Mouse (Mus musculus): ENCODE results near the gene Hist1h3g.
"Not testable (repeated sequence)": the region's sequence is repeated elsewhere in the genome, so short reads cannot be mapped to it uniquely, and the experiment has no call there.

The Hist1h3g gene

GRCm38 (mm10) chr13:23560699-23561098 is 25.5 kb downstream of the Hist1h3g start:
- not testable (repeated sequence) for DNase-seq

GRCm38 (mm10) chr13:23561531-23561882 is 26.3 kb downstream of the Hist1h3g start:
- not testable (repeated sequence) for DNase-seq

GRCm38 (mm10) chr13:23561883-23562659 is 26.8 kb downstream of the Hist1h3g start, which contains the start of gene Hist1h3e:
Gene Hist1h3e (minus strand): TSS chr13:23562369.
- DNase-seq: peak; percentile 86 to 89

DNA sequence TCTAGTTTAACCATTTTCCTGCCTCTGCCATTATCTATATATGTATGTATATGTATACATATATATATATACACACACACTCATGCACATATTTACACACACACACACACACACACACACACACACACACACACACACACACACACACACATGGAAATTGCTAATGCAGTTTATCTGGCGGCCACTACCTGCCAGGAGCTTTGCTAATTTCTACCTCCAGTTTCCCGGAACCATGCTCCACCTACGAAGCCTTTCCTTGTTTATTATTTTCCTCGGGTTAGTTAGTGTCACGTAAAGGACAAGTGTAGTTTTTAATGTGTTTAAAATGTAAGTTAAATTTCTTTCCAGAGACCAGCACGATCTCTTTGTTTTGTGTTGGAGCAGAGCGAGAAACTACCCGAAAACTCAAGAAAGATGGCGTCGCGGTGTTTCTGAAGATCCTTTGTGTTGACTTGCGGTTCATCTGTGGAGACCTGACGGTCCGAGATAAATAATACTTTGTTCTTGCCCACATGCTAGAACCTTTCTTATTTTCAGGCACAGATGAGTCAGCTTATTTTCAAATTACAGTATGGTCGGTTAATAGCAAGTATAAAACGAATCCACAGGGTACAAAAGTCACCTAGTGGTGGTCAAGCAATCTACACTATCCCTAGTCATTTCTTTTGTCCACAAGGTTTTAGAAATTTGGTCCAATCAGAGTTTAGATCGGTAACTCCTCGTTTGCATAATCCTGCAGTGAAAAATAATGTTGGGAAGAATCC is 27.7 kb downstream of the Hist1h3g start:
- DNase-seq: peak in 1 of 2 experiments; percentile 33

- DNase-seq: no peak
These were observed 29.3 kb downstream of the Hist1h3g start for GRCm38 (mm10) chr13:23564482-23564881.

DNA sequence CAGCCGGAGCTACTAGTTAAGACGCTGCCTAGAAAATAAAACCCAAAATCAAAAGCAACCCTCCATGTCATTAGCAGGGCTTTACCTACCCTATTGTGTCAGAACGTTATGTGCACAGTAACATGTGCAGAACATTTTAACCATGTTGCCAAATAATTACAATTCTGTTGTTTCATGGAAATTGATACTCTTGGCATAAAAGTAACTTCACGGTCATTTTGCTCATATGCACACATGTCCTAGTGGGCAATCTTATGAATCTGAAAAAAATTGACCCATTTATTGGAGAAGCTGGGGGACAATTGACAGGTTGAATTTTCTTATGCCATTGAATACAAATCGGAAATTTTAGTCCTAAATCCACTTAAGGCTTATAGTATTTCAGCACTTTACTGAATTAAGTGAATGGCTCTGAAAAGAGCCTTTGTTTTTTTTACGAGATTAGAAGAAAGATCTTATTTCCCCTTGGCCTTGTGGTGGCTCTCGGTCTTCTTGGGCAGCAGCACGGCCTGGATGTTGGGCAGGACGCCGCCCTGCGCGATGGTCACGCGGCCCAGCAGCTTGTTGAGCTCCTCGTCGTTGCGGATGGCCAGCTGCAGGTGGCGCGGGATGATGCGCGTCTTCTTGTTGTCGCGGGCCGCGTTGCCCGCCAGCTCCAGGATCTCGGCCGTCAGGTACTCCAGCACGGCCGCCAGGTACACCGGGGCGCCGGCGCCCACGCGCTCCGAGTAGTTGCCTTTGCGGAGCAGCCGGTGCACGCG is 35.2 kb downstream of the Hist1h3g start:
- DNase-seq: not testable (repeated sequence)

GRCm38 (mm10) chr13:23571022-23571503 is 35.8 kb downstream of the Hist1h3g start, which contains the start of the genes Hist1h2ae and Hist1h2bg:
Gene Hist1h2ae (minus strand): TSS chr13:23571220.
Gene Hist1h2bg (plus strand): TSS chr13:23571396.
- DNase-seq: peak; percentile 26 to 75

DNA sequence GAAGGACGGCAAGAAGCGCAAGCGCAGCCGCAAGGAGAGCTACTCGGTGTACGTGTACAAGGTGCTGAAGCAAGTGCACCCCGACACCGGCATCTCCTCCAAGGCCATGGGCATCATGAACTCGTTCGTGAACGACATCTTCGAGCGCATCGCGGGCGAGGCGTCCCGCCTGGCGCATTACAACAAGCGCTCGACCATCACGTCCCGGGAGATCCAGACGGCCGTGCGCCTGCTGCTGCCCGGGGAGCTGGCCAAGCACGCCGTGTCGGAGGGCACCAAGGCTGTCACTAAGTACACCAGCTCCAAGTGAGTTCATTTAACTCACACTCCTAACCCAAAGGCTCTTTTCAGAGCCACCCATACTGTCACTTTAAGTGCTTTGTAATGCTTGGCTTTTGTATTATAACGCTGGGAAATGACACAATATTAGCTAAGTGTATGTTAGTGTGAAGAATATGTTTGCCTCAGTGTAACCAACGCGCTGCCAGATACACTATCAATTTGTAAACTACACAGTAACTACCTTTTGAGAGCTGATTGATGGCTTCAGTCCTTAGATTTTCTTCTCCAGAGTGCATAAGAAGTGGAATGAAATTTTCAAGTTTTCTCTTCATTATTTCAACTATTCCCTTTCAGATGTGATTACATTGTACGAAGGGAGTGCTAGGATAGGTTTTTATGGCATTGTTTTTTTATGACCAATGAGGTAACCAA is 36.4 kb downstream of the Hist1h3g start:
- DNase-seq: not testable (repeated sequence)

GRCm38 (mm10) chr13:23572218-23573033 is 37.2 kb downstream of the Hist1h3g start:
- no peak for DNase-seq

GRCm38 (mm10) chr13:23573034-23573897 is 38.0 kb downstream of the Hist1h3g start:
- not testable (repeated sequence) for DNase-seq

GRCm38 (mm10) chr13:23573898-23574524 is 38.8 kb downstream of the Hist1h3g start, which contains the start of the genes Hist1h2bf and Hist1h2ad:
Gene Hist1h2bf (minus strand): TSS chr13:23574196.
Gene Hist1h2ad (plus strand): TSS chr13:23574381.
- DNase-seq: peak; percentile 68 to 71

GRCm38 (mm10) chr13:23574546-23575170 is 39.4 kb downstream of the Hist1h3g start:
- DNase-seq: not testable (repeated sequence)

DNA sequence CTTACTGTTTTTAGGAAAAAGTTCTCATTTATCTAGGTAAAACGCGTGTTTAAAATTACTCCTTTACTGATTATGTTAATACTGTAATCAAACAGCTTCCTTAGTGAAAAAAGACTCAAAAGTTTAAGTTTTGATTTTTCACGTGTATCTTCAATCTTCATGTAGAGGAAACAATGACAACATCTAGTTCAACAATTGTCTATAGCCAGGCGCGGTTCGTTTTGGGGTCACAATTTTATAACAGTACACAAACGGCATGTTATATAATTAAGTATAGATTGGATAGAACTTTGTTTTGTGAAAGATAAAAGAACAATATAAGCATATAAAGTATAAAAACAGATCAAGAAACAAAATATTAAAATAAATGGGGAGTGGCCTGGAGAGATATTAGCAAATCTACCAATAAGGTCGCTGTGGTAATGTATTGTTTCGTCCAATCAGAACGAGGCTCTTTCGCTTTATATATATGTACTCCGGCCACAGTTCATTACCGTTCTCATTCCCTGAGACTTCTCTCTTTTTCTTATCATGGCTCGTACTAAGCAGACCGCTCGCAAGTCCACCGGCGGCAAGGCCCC is 40.1 kb downstream of the Hist1h3g start, which contains the start of gene Hist1h3d:
TSS of gene Hist1h3d (plus strand) at position 493 of the 581 bp plus-strand sequence.
- no peak for DNase-seq

DNA sequence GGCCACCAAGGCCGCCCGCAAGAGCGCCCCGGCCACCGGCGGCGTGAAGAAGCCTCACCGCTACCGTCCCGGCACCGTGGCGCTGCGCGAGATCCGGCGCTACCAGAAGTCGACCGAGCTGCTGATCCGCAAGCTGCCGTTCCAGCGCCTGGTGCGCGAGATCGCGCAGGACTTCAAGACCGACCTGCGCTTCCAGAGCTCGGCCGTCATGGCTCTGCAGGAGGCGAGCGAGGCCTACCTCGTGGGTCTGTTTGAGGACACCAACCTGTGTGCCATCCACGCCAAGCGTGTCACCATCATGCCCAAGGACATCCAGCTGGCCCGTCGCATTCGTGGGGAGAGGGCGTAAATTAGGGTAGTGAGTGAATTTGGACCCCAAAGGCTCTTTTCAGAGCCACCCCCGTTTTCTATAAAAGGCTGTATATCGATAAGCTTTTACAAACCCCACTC is 40.7 kb downstream of the Hist1h3g start:
- DNase-seq: not testable (repeated sequence)

GRCm38 (mm10) chr13:23576351-23576881 is 41.2 kb downstream of the Hist1h3g start:
- DNase-seq: no peak

GRCm38 (mm10) chr13:23576906-23577639 is 41.9 kb downstream of the Hist1h3g start:
- DNase-seq: no peak

GRCm38 (mm10) chr13:23577835-23578234 is 42.6 kb downstream of the Hist1h3g start:
- DNase-seq: no peak

Data from kidney, adult 8-10 months (tissue).